Mouse (Mus musculus): ENCODE data around the gene Pga5. TPM values are rescaled to one million over a fixed set of nuclear protein-coding genes. Genes with fewer than 3 reads are reported as not detected.

Gene Pga5
- polyA plus RNA-seq, 1 experiment: 0.04 TPM

DNA sequence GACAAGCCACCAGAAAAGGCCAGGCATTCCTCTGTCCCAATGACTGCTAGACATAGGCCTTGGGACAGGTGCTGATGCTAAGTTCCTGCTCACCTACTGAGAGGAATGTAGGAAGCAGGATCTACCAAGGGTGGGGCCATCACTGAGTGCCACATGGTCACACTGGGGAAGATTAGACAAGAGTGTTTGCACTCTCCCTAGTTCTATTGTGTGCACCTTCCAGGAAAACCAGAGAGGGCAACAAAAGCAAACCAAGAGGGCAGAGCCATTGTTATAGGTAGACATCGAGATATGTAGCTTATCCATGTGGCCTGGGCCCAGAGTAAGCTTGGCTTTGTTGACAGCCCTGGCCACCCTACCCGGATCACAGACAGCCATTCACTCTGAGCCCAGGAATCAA is 7.9 kb upstream of the Pga5 start:
- no peak overlapping the region for H3K4me2 ChIP-seq (ENCODE audit: low read depth)
- H3ac ChIP-seq (ENCODE audit: control insufficient read depth, insufficient read length): no peak overlapping the region
- H3K4me3 ChIP-seq: no peak overlapping the region
- H3K36me3 ChIP-seq (ENCODE audit: control insufficient read depth, insufficient read depth): no peaks in the 10 kb centered on the region
- peaks cover 12% of the 10 kb centered on the region for H3K79me2 ChIP-seq (ENCODE audit: control insufficient read depth, insufficient read depth)
- TF ChIP-seq MYOD1 (IDR thresholded peaks at IDR 0.05; ENCODE audit: control insufficient read depth in 1 of 3, insufficient read length in 2 of 3, low read depth in 2 of 3) (no peak), E2F4 (IDR thresholded peaks at IDR 0.05; ENCODE audit: insufficient read depth) (no peak), POLR2A (IDR thresholded peaks at IDR 0.05; ENCODE audit: insufficient read length, low read depth) (no peak), SRF (IDR thresholded peaks at IDR 0.05; ENCODE audit: control insufficient read depth, insufficient read length, low read depth) (no peak), REST (IDR thresholded peaks at IDR 0.05; ENCODE audit: insufficient read depth, insufficient read length) (no peak), MAX (IDR thresholded peaks at IDR 0.05; ENCODE audit: low read depth) (no peak), POLR2AphosphoS2 (IDR thresholded peaks at IDR 0.05; ENCODE audit: insufficient read length, low read depth) (no peak), USF1 (IDR thresholded peaks at IDR 0.05; ENCODE audit: low read depth) (no peak), CEBPB (IDR thresholded peaks at IDR 0.05; ENCODE audit: insufficient read depth, poor library complexity, severe bottlenecking) (no peak), TCF12 (IDR thresholded peaks at IDR 0.05; ENCODE audit: insufficient read depth, poor library complexity, severe bottlenecking) (no peak), MYOG (IDR thresholded peaks at IDR 0.05; ENCODE audit: control insufficient read depth in 1 of 3, insufficient read depth in 1 of 3, insufficient read length in 2 of 3, low read depth in 2 of 3) (no peak), TCF3 (IDR thresholded peaks at IDR 0.05; ENCODE audit: insufficient read length, low read depth) (no peak)
- H3K27me3 ChIP-seq (ENCODE audit: control insufficient read depth, insufficient read depth, insufficient read length): no peaks in the 10 kb centered on the region

DNA sequence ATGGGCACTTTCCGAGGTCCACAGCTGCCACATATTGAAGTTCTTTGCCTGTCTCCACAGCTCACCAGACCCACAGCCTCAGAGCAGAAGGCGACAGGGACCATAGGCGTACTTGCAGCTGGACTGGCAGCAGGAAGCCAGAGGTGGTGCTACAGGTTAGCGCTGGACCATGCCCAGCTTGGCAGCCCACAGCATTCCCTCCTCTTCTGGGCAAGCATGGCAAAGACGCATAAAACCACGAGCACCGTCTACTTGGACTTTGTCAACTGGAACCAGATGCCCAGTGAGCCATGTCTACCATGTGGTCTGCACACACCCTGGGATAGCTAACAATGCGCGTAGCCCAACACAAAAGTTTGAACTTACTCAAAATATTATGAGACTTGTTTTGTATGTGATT is 7.2 kb upstream of the Pga5 start:
- no peak overlapping the region for H3ac ChIP-seq (ENCODE audit: control insufficient read depth, insufficient read length)
- TF ChIP-seq USF1 (IDR thresholded peaks at IDR 0.05; ENCODE audit: low read depth): no peak
- TF ChIP-seq MAX (IDR thresholded peaks at IDR 0.05; ENCODE audit: low read depth): no peak
- TF ChIP-seq TCF12 (IDR thresholded peaks at IDR 0.05; ENCODE audit: insufficient read depth, poor library complexity, severe bottlenecking): no peak
- no peak for TF ChIP-seq MYOG (IDR thresholded peaks at IDR 0.05; ENCODE audit: control insufficient read depth in 1 of 3, insufficient read depth in 1 of 3, insufficient read length in 2 of 3, low read depth in 2 of 3)
- no peak for TF ChIP-seq REST (IDR thresholded peaks at IDR 0.05; ENCODE audit: insufficient read depth, insufficient read length)
- TF ChIP-seq MYOD1 (IDR thresholded peaks at IDR 0.05; ENCODE audit: control insufficient read depth in 1 of 3, insufficient read length in 2 of 3, low read depth in 2 of 3): no peak
- peaks cover 10% of the 10 kb centered on the region for H3K79me2 ChIP-seq (ENCODE audit: control insufficient read depth, insufficient read depth)
- no peak overlapping the region for H3K4me3 ChIP-seq
- H3K4me2 ChIP-seq (ENCODE audit: low read depth): no peak overlapping the region
- no peaks in the 10 kb centered on the region for H3K36me3 ChIP-seq (ENCODE audit: control insufficient read depth, insufficient read depth)
- no peaks in the 10 kb centered on the region for H3K27me3 ChIP-seq (ENCODE audit: control insufficient read depth, insufficient read depth, insufficient read length)

DNA sequence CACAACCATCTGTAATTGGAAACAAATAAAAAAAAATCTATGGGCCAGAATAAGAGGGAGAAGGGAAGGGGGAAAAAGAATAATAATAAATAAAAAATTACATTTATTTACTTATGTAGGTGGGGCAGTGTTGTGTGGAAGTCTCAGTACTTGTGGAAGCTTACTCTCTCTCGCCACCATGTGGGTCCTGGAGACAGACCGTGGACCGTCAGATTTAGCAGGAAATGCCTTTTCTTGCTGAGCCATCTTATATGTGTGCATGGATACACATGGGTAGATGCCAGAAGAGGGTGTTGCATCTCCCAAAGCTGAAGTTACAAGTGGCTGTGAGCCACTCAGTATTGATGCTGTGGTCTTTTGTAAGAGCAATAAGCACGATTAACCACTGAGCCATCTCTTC is 3.7 kb upstream of the Pga5 start:
- no peak overlapping the region for H3K4me2 ChIP-seq (ENCODE audit: low read depth)
- H3K79me2 ChIP-seq (ENCODE audit: control insufficient read depth, insufficient read depth): no peaks in the 10 kb centered on the region
- TF ChIP-seq USF1 (IDR thresholded peaks at IDR 0.05; ENCODE audit: low read depth) (no peak), MYOG (IDR thresholded peaks at IDR 0.05; ENCODE audit: control insufficient read depth in 1 of 3, insufficient read depth in 1 of 3, insufficient read length in 2 of 3, low read depth in 2 of 3) (no peak), POLR2AphosphoS2 (IDR thresholded peaks at IDR 0.05; ENCODE audit: insufficient read length, low read depth) (no peak), CEBPB (IDR thresholded peaks at IDR 0.05; ENCODE audit: insufficient read depth, poor library complexity, severe bottlenecking) (no peak)
- no peaks in the 10 kb centered on the region for H3K27me3 ChIP-seq (ENCODE audit: control insufficient read depth, insufficient read depth, insufficient read length)
- no peak overlapping the region for H3K4me3 ChIP-seq
- H3ac ChIP-seq (ENCODE audit: control insufficient read depth, insufficient read length): no peak overlapping the region
- H3K36me3 ChIP-seq (ENCODE audit: control insufficient read depth, insufficient read depth): no peaks in the 10 kb centered on the region

DNA sequence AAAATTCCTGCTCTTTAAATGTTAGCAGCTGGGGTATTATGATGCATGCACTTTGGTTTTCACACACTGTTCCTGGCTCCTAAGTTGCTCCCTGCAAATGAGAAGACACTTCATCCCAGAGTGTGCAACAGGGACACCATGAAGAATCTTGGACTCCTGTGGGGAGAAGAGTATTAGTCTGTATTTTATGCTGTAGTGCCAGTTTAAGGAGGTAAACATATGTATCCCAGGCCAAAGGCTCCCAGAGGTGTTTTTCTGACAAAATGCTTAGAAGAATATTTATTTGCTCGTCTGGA is 849 bp upstream of the Pga5 start:
- H3K79me2 ChIP-seq (ENCODE audit: control insufficient read depth, insufficient read depth): no peaks in the 10 kb centered on the region
- no peaks in the 10 kb centered on the region for H3K36me3 ChIP-seq (ENCODE audit: control insufficient read depth, insufficient read depth)
- H3ac ChIP-seq (ENCODE audit: control insufficient read depth, insufficient read length): no peak overlapping the region
- H3K4me3 ChIP-seq: no peak overlapping the region
- TF ChIP-seq REST (IDR thresholded peaks at IDR 0.05; ENCODE audit: insufficient read depth, insufficient read length) (no peak), CEBPB (IDR thresholded peaks at IDR 0.05; ENCODE audit: insufficient read depth, poor library complexity, severe bottlenecking) (no peak), MAX (IDR thresholded peaks at IDR 0.05; ENCODE audit: low read depth) (no peak), USF1 (IDR thresholded peaks at IDR 0.05; ENCODE audit: low read depth) (no peak), SRF (IDR thresholded peaks at IDR 0.05; ENCODE audit: control insufficient read depth, insufficient read length, low read depth) (no peak), POLR2A (IDR thresholded peaks at IDR 0.05; ENCODE audit: insufficient read length, low read depth) (no peak), MYOD1 (IDR thresholded peaks at IDR 0.05; ENCODE audit: control insufficient read depth in 1 of 3, insufficient read length in 2 of 3, low read depth in 2 of 3) (no peak), TCF3 (IDR thresholded peaks at IDR 0.05; ENCODE audit: insufficient read length, low read depth) (no peak), TCF12 (IDR thresholded peaks at IDR 0.05; ENCODE audit: insufficient read depth, poor library complexity, severe bottlenecking) (no peak), MYOG (IDR thresholded peaks at IDR 0.05; ENCODE audit: control insufficient read depth in 1 of 3, insufficient read depth in 1 of 3, insufficient read length in 2 of 3, low read depth in 2 of 3) (no peak), E2F4 (IDR thresholded peaks at IDR 0.05; ENCODE audit: insufficient read depth) (no peak), POLR2AphosphoS2 (IDR thresholded peaks at IDR 0.05; ENCODE audit: insufficient read length, low read depth) (no peak)
- H3K27me3 ChIP-seq (ENCODE audit: control insufficient read depth, insufficient read depth, insufficient read length): no peaks in the 10 kb centered on the region
- no peak overlapping the region for H3K4me2 ChIP-seq (ENCODE audit: low read depth)

DNA sequence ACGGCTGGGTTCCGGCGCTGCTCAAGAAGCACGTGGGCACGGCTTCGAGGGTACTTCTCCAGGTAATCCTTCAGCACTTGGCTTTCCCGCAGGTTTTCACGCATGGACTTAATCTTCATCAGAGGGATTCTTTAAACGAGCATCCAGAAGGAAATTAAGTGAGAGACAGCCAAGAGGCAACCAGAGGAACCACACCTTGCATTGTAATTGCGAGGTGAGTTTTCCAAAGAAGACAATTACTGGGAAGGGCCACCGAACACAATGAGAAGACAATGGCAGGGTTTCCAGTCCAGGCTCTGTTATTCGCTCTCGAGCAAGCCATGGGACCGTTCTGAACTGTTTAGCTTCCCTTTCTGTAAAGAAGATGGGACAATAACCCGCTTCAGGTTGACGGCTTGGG is 1.2 kb downstream of the Pga5 start:
- TF ChIP-seq TCF3 (IDR thresholded peaks at IDR 0.05; ENCODE audit: insufficient read length, low read depth) (no peak), MYOD1 (IDR thresholded peaks at IDR 0.05; ENCODE audit: control insufficient read depth in 1 of 3, insufficient read length in 2 of 3, low read depth in 2 of 3) (no peak), POLR2AphosphoS2 (IDR thresholded peaks at IDR 0.05; ENCODE audit: insufficient read length, low read depth) (no peak), USF1 (IDR thresholded peaks at IDR 0.05; ENCODE audit: low read depth) (no peak), MYOG (IDR thresholded peaks at IDR 0.05; ENCODE audit: control insufficient read depth in 1 of 3, insufficient read depth in 1 of 3, insufficient read length in 2 of 3, low read depth in 2 of 3) (no peak), POLR2A (IDR thresholded peaks at IDR 0.05; ENCODE audit: insufficient read length, low read depth) (no peak)
- H3K79me2 ChIP-seq (ENCODE audit: control insufficient read depth, insufficient read depth): no peaks in the 10 kb centered on the region

More for the DNA sequence above, 1.2 kb downstream of the Pga5 start:
- Histone ChIP-seq H3K4me2 (ENCODE audit: low read depth) (no peak overlapping the region), H3K27me3 (ENCODE audit: control insufficient read depth, insufficient read depth, insufficient read length) (no peaks in the 10 kb centered on the region), H3K36me3 (ENCODE audit: control insufficient read depth, insufficient read depth) (no peaks in the 10 kb centered on the region), H3ac (ENCODE audit: control insufficient read depth, insufficient read length) (no peak overlapping the region), H3K4me3 (no peak overlapping the region)
